Mouse (Mus musculus) retina, adult 2 months (tissue): ENCODE data around the gene Rbms1.

ENCODE experiments used
- DNase-seq: peaks from one replicate; pipeline ENCODE4 v3.0.0-alpha.2; 2012; ENCODE audit warnings: low read depth, low spot score

Rbms1 gene

GRCm38 (mm10) chr2:60879141-60879818 lies 83.7 kb downstream of the Rbms1 start:
- DNase-seq = no peak

GRCm38 (mm10) chr2:60877543-60878386 lies 85.2 kb downstream of the Rbms1 start:
- no peak for DNase-seq

GRCm38 (mm10) chr2:60876891-60877290 lies 86.1 kb downstream of the Rbms1 start:
- DNase-seq = no peak

- no peak for DNase-seq
These were observed 90.7 kb downstream of the Rbms1 start for GRCm38 (mm10) chr2:60872095-60872811.

GRCm38 (mm10) chr2:60871001-60871400 lies 92.0 kb downstream of the Rbms1 start:
- DNase-seq = no peak

- no peak for DNase-seq
These were observed 92.5 kb downstream of the Rbms1 start for GRCm38 (mm10) chr2:60870450-60870849.

GRCm38 (mm10) chr2:60869001-60869743 lies 93.8 kb downstream of the Rbms1 start:
- no peak for DNase-seq

- DNase-seq = no peak
These were observed 94.8 kb downstream of the Rbms1 start for GRCm38 (mm10) chr2:60868060-60868662.

- DNase-seq = no peak
These were observed 95.7 kb downstream of the Rbms1 start for GRCm38 (mm10) chr2:60867304-60867703.

GRCm38 (mm10) chr2:60865869-60866268 lies 97.1 kb downstream of the Rbms1 start:
- no peak for DNase-seq

GRCm38 (mm10) chr2:60864977-60865376 lies 98.0 kb downstream of the Rbms1 start:
- no peak for DNase-seq

GRCm38 (mm10) chr2:60864256-60864795 lies 98.7 kb downstream of the Rbms1 start:
- DNase-seq = no peak

- DNase-seq = no peak
These were observed 99.2 kb downstream of the Rbms1 start for GRCm38 (mm10) chr2:60863827-60864226.

GRCm38 (mm10) chr2:60862913-60863711 lies 99.9 kb downstream of the Rbms1 start:
- no peak for DNase-seq

- no peak for DNase-seq
These were observed 104.9 kb downstream of the Rbms1 start for GRCm38 (mm10) chr2:60858116-60858515.

- DNase-seq = no peak
These were observed 106.9 kb downstream of the Rbms1 start for GRCm38 (mm10) chr2:60856097-60856496.

GRCm38 (mm10) chr2:60855006-60855405 lies 108.0 kb downstream of the Rbms1 start:
- DNase-seq = no peak

- DNase-seq = no peak
These were observed 111.1 kb downstream of the Rbms1 start for GRCm38 (mm10) chr2:60851898-60852297.

- DNase-seq = no peak
These were observed 111.8 kb downstream of the Rbms1 start for GRCm38 (mm10) chr2:60851057-60851718.

- no peak for DNase-seq
These were observed 114.5 kb downstream of the Rbms1 start for GRCm38 (mm10) chr2:60848478-60848877.
